Mouse (Mus musculus): ENCODE data around the gene Zfp292.

DNA sequence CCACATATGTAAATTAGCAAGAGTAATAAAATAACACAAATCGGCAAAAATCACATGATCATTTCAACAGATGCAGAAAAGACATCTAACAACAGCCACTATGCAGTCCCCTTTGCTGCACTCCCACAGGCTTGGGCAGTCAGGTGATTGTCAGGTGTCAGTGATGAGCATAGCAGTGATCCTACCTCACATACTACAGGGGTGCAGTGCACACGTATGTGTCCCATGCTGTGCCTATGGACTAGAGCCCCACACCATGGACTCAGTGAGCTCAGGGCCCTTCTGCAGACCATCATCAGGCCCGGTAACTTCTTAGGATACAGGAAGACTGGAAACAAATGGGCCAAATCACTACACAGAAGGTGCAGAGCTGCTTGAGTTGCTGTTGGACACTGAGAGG, 39.9 kb downstream of the Zfp292 start:
- TF ChIP-seq POLR2A (IDR thresholded peaks at IDR 0.05; ENCODE audit: control insufficient read depth, low read depth, low read length) (no peak), CTCF (IDR thresholded peaks at IDR 0.05; ENCODE audit: control insufficient read depth, insufficient read depth, insufficient replicate concordance, low read depth, low read length) (no peak)

Data from testis, adult 2 months (tissue).